Mouse (Mus musculus) CH12.LX (cell line): ENCODE results near the gene Cd300a. TPM values are rescaled to one million over a fixed set of nuclear protein-coding genes. Genes with fewer than 3 reads are reported as not detected.

Source experiments
- DNase-seq: peaks from one replicate; pipeline ENCODE4 v3.0.0-alpha.2; 2013; ENCODE audit errors: extremely low read depth
- H3K27ac ChIP-seq: 2 replicates; pipeline ENCODE4 v1.5.1; 2012; ENCODE audit warnings: low read depth, mild to moderate bottlenecking, control low read depth, moderate library complexity; ENCODE audit not compliant: insufficient read depth
- H3K27me3 ChIP-seq: replicated peaks from 2 replicates; pipeline ENCODE3; 2012; ENCODE audit warnings: inconsistent platforms
- H3K36me3 ChIP-seq, 2 experiments: replicated peaks in 1 of 2; 2 replicates each; pipeline versions ENCODE3 to v1.6.1; 2012; ENCODE audit warnings: inconsistent platforms in 1 of 2, low read length in 1 of 2, mild to moderate bottlenecking in 1 of 2, mixed read lengths in 1 of 2, moderate library complexity in 1 of 2; ENCODE audit not compliant: control insufficient read depth in 1 of 2, insufficient read depth in 1 of 2
- H3K4me1 ChIP-seq, 2 experiments: 2 replicates each; pipeline ENCODE4 v1.6.1; 2012; ENCODE audit warnings: inconsistent platforms in 1 of 2, moderate library complexity in 1 of 2; ENCODE audit not compliant: insufficient read depth in 2 of 2, control insufficient read depth in 1 of 2
- H3K4me2 ChIP-seq: 2 replicates; pipeline ENCODE4 v1.6.1; 2012; ENCODE audit warnings: low read depth, mild to moderate bottlenecking, control low read depth; ENCODE audit not compliant: poor library complexity, insufficient read depth, severe bottlenecking
- H3K4me3 ChIP-seq, 3 experiments: fragments of 150-350 bp in 1 of 3; sonication (generic) in 1 of 3; replicated peaks in 1 of 3; 2 replicates each; pipeline versions ENCODE3 to v1.5.1; 2011 to 2012; ENCODE audit warnings: low read depth in 2 of 3, low read length in 2 of 3, mild to moderate bottlenecking in 2 of 3, moderate library complexity in 2 of 3, control low read depth in 1 of 3, improper control_type of control experiment in 1 of 3, inconsistent platforms in 1 of 3, mixed read lengths in 1 of 3; ENCODE audit not compliant: poor library complexity in 1 of 3
- H3K79me2 ChIP-seq: replicated peaks from 2 replicates; pipeline ENCODE4 v1.6.1; 2012; ENCODE audit warnings: mild to moderate bottlenecking, moderate library complexity; ENCODE audit not compliant: control insufficient read depth, poor library complexity, insufficient read depth, severe bottlenecking; ENCODE audit errors: extremely low read depth
- H3K9ac ChIP-seq: 2 replicates; pipeline ENCODE4 v1.6.1; 2012; ENCODE audit warnings: low read depth, mild to moderate bottlenecking, control low read depth, moderate library complexity; ENCODE audit not compliant: insufficient read depth
- H3K9me3 ChIP-seq: replicated peaks from 2 replicates; pipeline ENCODE3; 2012; ENCODE audit warnings: low read length, inconsistent platforms, mixed read lengths
- CTCF ChIP-seq, 2 experiments: IDR thresholded peaks in 1 of 2; conservative IDR thresholded peaks in 1 of 2; 2 replicates each; pipeline ENCODE4 v1.5.1; 2011 to 2012; ENCODE audit warnings: low read depth in 2 of 2, low read length in 2 of 2, improper control_type of control experiment in 1 of 2, inconsistent platforms in 1 of 2, mild to moderate bottlenecking in 1 of 2, moderate library complexity in 1 of 2
- E2F4 ChIP-seq: IDR thresholded peaks from 2 replicates; pipeline ENCODE4 v1.6.1; 2011; ENCODE audit warnings: low read depth, low read length, improper control_type of control experiment; ENCODE audit not compliant: insufficient replicate concordance
- ETS1 ChIP-seq: conservative IDR thresholded peaks from 2 replicates; pipeline ENCODE4 v1.6.1; 2012; ENCODE audit warnings: low read depth, mild to moderate bottlenecking, inconsistent platforms, low read length, improper control_type of control experiment, moderate library complexity
- GABPA ChIP-seq: IDR thresholded peaks from 2 replicates; pipeline ENCODE4 v1.6.1; 2012; ENCODE audit warnings: low read depth, low read length, improper control_type of control experiment, inconsistent platforms; ENCODE audit not compliant: insufficient replicate concordance
- HCFC1 ChIP-seq: IDR thresholded peaks from 2 replicates; pipeline ENCODE4 v1.6.1; 2012; ENCODE audit warnings: low read depth, mild to moderate bottlenecking, inconsistent platforms, low read length, improper control_type of control experiment
- JUND ChIP-seq: conservative IDR thresholded peaks from 2 replicates; pipeline ENCODE4 v1.6.1; 2011; ENCODE audit warnings: low read depth, low read length, improper control_type of control experiment
- KAT2A ChIP-seq: IDR thresholded peaks from 2 replicates; pipeline ENCODE4 v1.6.1; 2012; ENCODE audit warnings: low read length, improper control_type of control experiment, inconsistent platforms; ENCODE audit not compliant: insufficient replicate concordance
- MAFK ChIP-seq: IDR thresholded peaks from 2 replicates; pipeline ENCODE4 v1.6.1; 2011; ENCODE audit warnings: low read length, improper control_type of control experiment; ENCODE audit not compliant: insufficient replicate concordance
- MAZ ChIP-seq: IDR thresholded peaks from 2 replicates; pipeline ENCODE4 v1.6.1; 2012; ENCODE audit warnings: low read depth, mild to moderate bottlenecking, inconsistent platforms, low read length, improper control_type of control experiment, moderate library complexity
- MYC ChIP-seq: IDR thresholded peaks from 2 replicates; pipeline ENCODE4 v1.6.1; 2011; ENCODE audit warnings: low read depth, mild to moderate bottlenecking, improper control_type of control experiment, low read length
- NRF1 ChIP-seq: IDR thresholded peaks from 2 replicates; pipeline ENCODE4 v1.6.1; 2014; ENCODE audit warnings: low read depth, mild to moderate bottlenecking, inconsistent platforms, low read length, improper control_type of control experiment, moderate library complexity
- POLR2A ChIP-seq: IDR thresholded peaks from 2 replicates; pipeline ENCODE4 v1.6.1; 2011; ENCODE audit warnings: low read depth, mild to moderate bottlenecking, improper control_type of control experiment, low read length
- POLR2AphosphoS2 ChIP-seq: IDR thresholded peaks from 2 replicates; pipeline ENCODE4 v1.6.1; 2011; ENCODE audit warnings: low read depth, low read length, improper control_type of control experiment
- SIN3A ChIP-seq: IDR thresholded peaks from 2 replicates; pipeline ENCODE4 v1.6.1; 2012; ENCODE audit warnings: low read length, improper control_type of control experiment, inconsistent platforms
- SMC3 ChIP-seq: IDR thresholded peaks from 2 replicates; pipeline ENCODE4 v1.6.1; 2011; ENCODE audit warnings: low read depth, low read length, improper control_type of control experiment
- TCF12 ChIP-seq: IDR thresholded peaks from 2 replicates; pipeline ENCODE4 v1.6.1; 2014; ENCODE audit warnings: low read depth, mild to moderate bottlenecking, inconsistent platforms, low read length, improper control_type of control experiment
- ZC3H11A ChIP-seq: IDR thresholded peaks from 2 replicates; pipeline ENCODE4 v1.6.1; 2012; ENCODE audit warnings: low read depth, mild to moderate bottlenecking, inconsistent platforms, low read length, improper control_type of control experiment
- ZKSCAN1 ChIP-seq: IDR thresholded peaks from 2 replicates; pipeline ENCODE4 v1.6.1; 2012; ENCODE audit warnings: low read depth, inconsistent platforms, low read length, improper control_type of control experiment, borderline replicate concordance
- ZNF384 ChIP-seq: IDR thresholded peaks from 2 replicates; pipeline ENCODE4 v1.6.1; 2012; ENCODE audit warnings: low read depth, low read length, improper control_type of control experiment, inconsistent platforms
- dilution Hi-C: fragments of 300-500 bp; cut with MboI; formaldehyde crosslinking; loops from 2 replicates; pipeline ENCODE4 v1.14.3; 2020; ENCODE audit warnings: low sequenced_read_pairs; ENCODE audit not compliant: extremely low pct_unique_long_range_greater_than_20kb, extremely low pct_ligation_motif_present
- in situ Hi-C: fragments of 300-500 bp; cut with MboI; formaldehyde crosslinking; loops from 3 replicates; pipeline ENCODE4 v1.14.3; 2019; ENCODE audit warnings: low sequenced_read_pairs, low pct_ligation_motif_present, low pct_unique_long_range_greater_than_20kb, mixed read lengths
- polyA plus RNA-seq: library from polyadenylated mRNA; unstranded; fragments of >175 nt; gene quantifications from 2 replicates; pipeline ENCODE4 v1.2.1, GENCODE M21; 2012; ENCODE audit warnings: low read depth; ENCODE audit not compliant: insufficient read length
- total RNA-seq, 2 experiments: library from RNA; depleted of rRNA; stranded (reverse); fragments of 300-350 nt in 1 of 2; fragments of >200 nt in 1 of 2; gene quantifications; 2 replicates each; pipeline ENCODE4 v1.2.3; 2012 to 2014

The Cd300a gene
- total and polyA plus RNA-seq, 3 experiments, result 0.13 to 1.0 (median 0.32) TPM

- in situ Hi-C loops, result no loop called here
- Histone ChIP-seq H3K27ac (no peak within 1 kb of the TSS), H3K36me3 (no peaks in the 10 kb centered on the region), H3K9me3 (peaks cover 25% of the 10 kb centered on the region), H3K4me1 (peaks cover 3 to 21% of the 10 kb centered on the region in 2 experiments; a peak in 2 of 4 replicates), H3K9ac (no peak within 1 kb of the TSS), H3K27me3 (peaks cover 6% of the 10 kb centered on the region), H3K4me3 (no peak within 1 kb of the TSS), H3K4me2 (no peak within 1 kb of the TSS), H3K79me2 (no peaks in the 10 kb centered on the region)
- no peak for TF ChIP-seq MAFK
- TF ChIP-seq POLR2A, result no peak
- no peak for TF ChIP-seq NRF1
- TF ChIP-seq ZKSCAN1, result no peak
- TF ChIP-seq POLR2AphosphoS2, result no peak
- no peak for TF ChIP-seq HCFC1
- TF ChIP-seq JUND, result no peak
- TF ChIP-seq SMC3, result no peak
- no peak for DNase-seq
- dilution Hi-C loops, result no loop called here
Measured at GRCm38 (mm10) chr11:114850452-114851268, 39.2 kb upstream of the Cd300a start, which contains the start of gene Gprc5c. Gene Gprc5c, plus strand, starts transcription at chr11:114851152.

GRCm38 (mm10) chr11:114851269-114851607, 38.6 kb upstream of the Cd300a start:
- TF ChIP-seq TCF12, result no peak
- no peak for TF ChIP-seq CTCF (conservative IDR thresholded peaks at IDR 0.05 in 1 of 2, IDR thresholded peaks at IDR 0.05 in 1 of 2; ENCODE audit: low read depth in 2 of 2, low read length in 2 of 2)
- TF ChIP-seq KAT2A, result no peak
- TF ChIP-seq ZC3H11A, result no peak
- TF ChIP-seq, all 38 proteins: peak for 0

GRCm38 (mm10) chr11:114851608-114852310, 38.1 kb upstream of the Cd300a start:
- Histone ChIP-seq H3K36me3 (no peaks in the 10 kb centered on the region), H3K4me3 (no peak overlapping the region), H3K27ac (no peak overlapping the region), H3K4me1 (peaks cover 3 to 21% of the 10 kb centered on the region in 2 experiments; a peak in 2 of 4 replicates), H3K27me3 (peaks cover 6% of the 10 kb centered on the region), H3K9me3 (peaks cover 25% of the 10 kb centered on the region), H3K9ac (no peak overlapping the region), H3K4me2 (no peak overlapping the region), H3K79me2 (no peaks in the 10 kb centered on the region)
- no peak for DNase-seq
- dilution Hi-C loops, result no loop called here
- in situ Hi-C loops, result no loop called here
- TF ChIP-seq ETS1 (no peak), KAT2A (no peak), SMC3 (no peak), ZKSCAN1 (no peak), E2F4 (no peak), ZNF384 (no peak), MYC (no peak), GABPA (no peak), MAZ (no peak), SIN3A (no peak), MAFK (no peak)

More at GRCm38 (mm10) chr11:114851269-114851607, 38.6 kb upstream of the Cd300a start:
- in situ Hi-C loops, result no loop called here
- dilution Hi-C loops, result no loop called here
- Histone ChIP-seq H3K4me3 (no peak overlapping the region), H3K4me2 (no peak overlapping the region), H3K79me2 (no peaks in the 10 kb centered on the region), H3K9ac (no peak overlapping the region), H3K36me3 (no peaks in the 10 kb centered on the region), H3K27ac (no peak overlapping the region), H3K27me3 (peaks cover 6% of the 10 kb centered on the region), H3K9me3 (peaks cover 25% of the 10 kb centered on the region), H3K4me1 (peaks cover 3 to 21% of the 10 kb centered on the region in 2 experiments; a peak in 2 of 4 replicates)
- DNase-seq, result no peak
